Mouse (Mus musculus): Measurements from ENCODE around the gene Lrrc74b. TPM values are rescaled to one million over a fixed set of nuclear protein-coding genes. Genes with fewer than 3 reads are reported as not detected.

Gene Lrrc74b
- total and polyA plus RNA-seq, 3 experiments: 0.61 TPM; not detected in 2

DNA sequence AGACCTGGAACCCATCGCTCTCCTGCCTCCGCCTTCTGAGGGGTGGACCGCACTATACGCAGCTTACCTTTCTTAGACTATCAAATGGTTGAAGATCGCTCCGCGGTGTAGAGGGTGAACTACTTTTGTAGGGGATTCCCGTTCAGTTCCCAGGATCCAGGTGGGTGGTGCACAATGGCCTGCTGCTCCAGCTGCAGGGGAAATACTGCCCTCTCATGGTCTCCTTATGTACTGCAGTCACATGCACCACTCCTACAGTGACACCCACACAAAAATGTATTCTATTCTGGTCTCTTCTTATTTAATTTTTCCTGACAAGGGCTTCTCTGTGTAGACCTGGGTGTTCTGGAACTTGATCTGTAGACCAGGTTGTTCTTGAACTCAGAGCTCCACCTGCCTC is 22.0 kb upstream of the Lrrc74b start, which contains the start of gene Slc7a4:
TSS of gene Slc7a4 (minus strand) at position 151 of the 400 bp plus-strand sequence.
- Histone ChIP-seq H3K27ac (no peak within 1 kb of the TSS), H3K9ac (ENCODE audit: low read depth, low read length) (no peak within 1 kb of the TSS), H3K36me3 (ENCODE audit: control insufficient read depth, insufficient read depth, low read length) (no peaks in the 10 kb centered on the region), H3K79me2 (replicated peaks; ENCODE audit: control insufficient read depth, insufficient read depth, low read length) (no peaks in the 10 kb centered on the region), H3K4me3 (no peak within 1 kb of the TSS), H3K27me3 (ENCODE audit: control insufficient read depth, insufficient read depth, low read length) (no peaks in the 10 kb centered on the region), H3K4me1 (ENCODE audit: control insufficient read depth, insufficient read depth, low read length) (no peaks in the 10 kb centered on the region)
- no peak for DNase-seq
- intact Hi-C loops (cut with DNase I): no loop called here
- WGBS: 30% methylated on average over 8 of the region's 8 CpGs
- no peak for TF ChIP-seq EP300 (IDR thresholded peaks at IDR 0.05; ENCODE audit: insufficient read depth, low read depth, low read length)
- TF ChIP-seq POLR2A (IDR thresholded peaks at IDR 0.05; ENCODE audit: insufficient read depth, low read depth, low read length): no peak
- peak; percentile 55 for TF ChIP-seq CTCF (IDR thresholded peaks at IDR 0.05)

DNA sequence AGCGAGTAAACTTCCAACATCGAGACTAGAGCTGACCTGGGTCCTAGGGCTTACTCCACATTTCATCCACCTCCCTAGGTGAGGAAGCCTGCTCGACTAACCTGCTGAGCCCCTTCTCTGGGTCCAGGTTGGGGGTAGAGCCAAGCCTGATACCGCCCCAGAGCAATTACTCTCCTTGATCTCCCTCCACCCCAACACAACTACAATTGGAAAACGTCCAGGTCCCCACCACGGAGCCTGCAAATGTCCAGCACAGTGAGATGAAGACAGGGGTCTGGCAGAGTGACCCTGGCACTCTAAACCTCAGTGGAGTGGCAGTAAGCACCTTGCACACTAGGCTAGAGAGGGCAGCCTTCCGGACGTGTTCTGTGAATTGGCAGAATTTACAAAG is 15.8 kb upstream of the Lrrc74b start:
- DNase-seq: no peak
- intact Hi-C loops (cut with DNase I): no loop called here
- Histone ChIP-seq H3K36me3 (ENCODE audit: control insufficient read depth, insufficient read depth, low read length) (no peaks in the 10 kb centered on the region), H3K4me1 (ENCODE audit: control insufficient read depth, insufficient read depth, low read length) (0 out of 2 replicates have a peak, but pooled peaks cover 1% of the 10 kb centered on the region), H3K27me3 (ENCODE audit: control insufficient read depth, insufficient read depth, low read length) (no peaks in the 10 kb centered on the region), H3K79me2 (replicated peaks; ENCODE audit: control insufficient read depth, insufficient read depth, low read length) (no peaks in the 10 kb centered on the region), H3K27ac (no peak overlapping the region), H3K4me3 (peak overlapping the region; percentile 56), H3K9ac (ENCODE audit: low read depth, low read length) (no peak overlapping the region; the same call in 1 of the 2 replicates)
- TF ChIP-seq POLR2A (IDR thresholded peaks at IDR 0.05; ENCODE audit: insufficient read depth, low read depth, low read length) (no peak), CTCF (IDR thresholded peaks at IDR 0.05) (no peak), EP300 (IDR thresholded peaks at IDR 0.05; ENCODE audit: insufficient read depth, low read depth, low read length) (no peak)
- WGBS: 19% methylated on average over 8 of the region's 8 CpGs

DNA sequence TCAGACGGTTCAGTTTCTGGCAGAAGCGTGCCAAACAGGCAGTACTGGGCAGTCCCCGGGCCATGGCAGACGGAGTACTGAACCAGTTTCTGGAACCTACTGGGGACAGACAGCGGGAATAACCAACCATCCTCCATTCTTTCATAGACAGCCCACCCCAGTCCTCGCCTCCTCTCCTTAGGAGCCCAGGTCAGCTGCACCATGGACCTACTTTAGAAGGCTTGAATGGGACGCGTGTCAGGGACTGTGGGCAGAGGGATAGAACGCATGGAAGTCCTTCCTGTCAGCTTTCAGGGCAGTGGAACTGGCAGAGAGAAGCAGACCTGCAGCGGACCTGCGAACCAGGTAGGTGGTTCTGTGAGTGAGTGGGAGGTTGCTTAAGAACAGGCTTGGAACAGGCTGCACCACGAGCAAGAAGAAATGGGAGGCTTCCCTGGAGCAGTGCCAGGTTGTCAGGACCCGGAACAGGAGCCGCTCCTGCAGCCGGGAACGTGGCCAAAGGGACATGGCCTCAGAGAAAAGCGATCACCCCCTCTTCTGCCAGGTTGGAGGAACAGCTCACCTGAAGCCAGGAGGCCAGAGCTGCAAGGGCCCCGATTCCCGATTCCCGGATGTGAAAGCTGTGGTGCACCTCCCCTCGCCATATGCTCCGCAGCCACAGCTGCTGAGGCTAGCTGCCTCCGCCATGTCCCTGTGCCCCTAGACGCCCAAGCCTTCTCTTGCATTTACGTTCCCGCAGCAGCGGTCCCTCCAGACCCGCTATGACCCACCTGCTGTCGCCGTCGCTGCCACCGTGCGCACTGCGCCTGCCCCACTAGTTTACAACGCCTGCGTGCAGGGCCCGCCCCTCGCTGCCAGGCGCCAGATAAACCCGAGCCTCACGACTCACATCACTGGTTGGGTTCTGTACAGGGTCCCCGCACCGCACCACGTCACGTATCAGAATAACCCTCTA is 15.1 kb upstream of the Lrrc74b start:
- TF ChIP-seq EP300 (IDR thresholded peaks at IDR 0.05; ENCODE audit: insufficient read depth, low read depth, low read length) (no peak), POLR2A (IDR thresholded peaks at IDR 0.05; ENCODE audit: insufficient read depth, low read depth, low read length) (no peak), CTCF (IDR thresholded peaks at IDR 0.05) (no peak)
- H3K9ac ChIP-seq (ENCODE audit: low read depth, low read length): peak overlapping the region; percentile 49
- 0 out of 2 replicates have a peak, but pooled peaks cover 1% of the 10 kb centered on the region for H3K4me1 ChIP-seq (ENCODE audit: control insufficient read depth, insufficient read depth, low read length)
- intact Hi-C loops (cut with DNase I): no loop called here
- H3K27ac ChIP-seq: no peak overlapping the region
- H3K36me3 ChIP-seq (ENCODE audit: control insufficient read depth, insufficient read depth, low read length): no peaks in the 10 kb centered on the region
- H3K4me3 ChIP-seq: peak overlapping the region; percentile 56
- H3K27me3 ChIP-seq (ENCODE audit: control insufficient read depth, insufficient read depth, low read length): no peaks in the 10 kb centered on the region
- DNase-seq: peak; percentile 52 to 57
- WGBS: 13% methylated on average over 45 of the region's 45 CpGs
- H3K79me2 ChIP-seq (replicated peaks; ENCODE audit: control insufficient read depth, insufficient read depth, low read length): no peaks in the 10 kb centered on the region

GRCm38 (mm10) chr16:17566186-17566585 is 5.1 kb upstream of the Lrrc74b start:
- intact Hi-C loops (cut with DNase I): no loop called here
- DNase-seq: no peak
- 31% methylated on average over 4 of the region's 4 CpGs for WGBS

GRCm38 (mm10) chr16:17564771-17565170 is 3.7 kb upstream of the Lrrc74b start:
- TF ChIP-seq EP300 (IDR thresholded peaks at IDR 0.05; ENCODE audit: insufficient read depth, low read depth, low read length) (no peak), POLR2A (IDR thresholded peaks at IDR 0.05; ENCODE audit: insufficient read depth, low read depth, low read length) (no peak), CTCF (IDR thresholded peaks at IDR 0.05) (no peak)
- intact Hi-C loops (cut with DNase I): no loop called here
- 61% methylated on average over 3 of the region's 3 CpGs for WGBS
- no peaks in the 10 kb centered on the region for H3K36me3 ChIP-seq (ENCODE audit: control insufficient read depth, insufficient read depth, low read length)
- no peak for DNase-seq
- H3K4me1 ChIP-seq (ENCODE audit: control insufficient read depth, insufficient read depth, low read length): no peaks in the 10 kb centered on the region
- no peaks in the 10 kb centered on the region for H3K79me2 ChIP-seq (replicated peaks; ENCODE audit: control insufficient read depth, insufficient read depth, low read length)
- no peaks in the 10 kb centered on the region for H3K27me3 ChIP-seq (ENCODE audit: control insufficient read depth, insufficient read depth, low read length)
- no peak overlapping the region for H3K4me3 ChIP-seq
- no peak overlapping the region for H3K9ac ChIP-seq (ENCODE audit: low read depth, low read length)
- no peak overlapping the region for H3K27ac ChIP-seq

More at GRCm38 (mm10) chr16:17566186-17566585, 5.1 kb upstream of the Lrrc74b start:
- TF ChIP-seq EP300 (IDR thresholded peaks at IDR 0.05; ENCODE audit: insufficient read depth, low read depth, low read length) (no peak), POLR2A (IDR thresholded peaks at IDR 0.05; ENCODE audit: insufficient read depth, low read depth, low read length) (no peak), CTCF (IDR thresholded peaks at IDR 0.05) (no peak)
- Histone ChIP-seq H3K4me3 (no peak overlapping the region), H3K27ac (no peak overlapping the region), H3K79me2 (replicated peaks; ENCODE audit: control insufficient read depth, insufficient read depth, low read length) (no peaks in the 10 kb centered on the region), H3K4me1 (ENCODE audit: control insufficient read depth, insufficient read depth, low read length) (no peaks in the 10 kb centered on the region), H3K27me3 (ENCODE audit: control insufficient read depth, insufficient read depth, low read length) (no peaks in the 10 kb centered on the region), H3K36me3 (ENCODE audit: control insufficient read depth, insufficient read depth, low read length) (no peaks in the 10 kb centered on the region), H3K9ac (ENCODE audit: low read depth, low read length) (no peak overlapping the region)

DNA sequence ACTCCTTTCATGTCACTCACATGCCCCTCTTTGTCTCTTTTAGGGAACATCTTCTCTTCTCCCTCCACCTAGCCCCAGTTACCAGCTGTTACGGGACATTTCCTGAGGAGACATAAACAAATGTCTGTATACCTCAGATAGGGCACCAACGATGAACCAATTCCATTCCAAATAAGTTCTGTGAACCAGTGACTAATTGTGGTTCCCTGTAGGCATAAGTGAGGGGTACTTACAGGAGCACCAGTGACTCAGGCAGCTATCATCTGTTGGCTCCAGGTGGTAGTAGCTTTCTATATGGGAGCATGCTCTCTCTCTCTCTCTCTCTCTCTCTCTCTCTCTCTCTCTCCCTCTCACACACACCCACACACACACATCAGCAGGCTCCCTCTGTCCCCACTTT is 3.2 kb upstream of the Lrrc74b start:
- 42% methylated on average over 2 of the region's 2 CpGs for WGBS
- Histone ChIP-seq H3K4me1 (ENCODE audit: control insufficient read depth, insufficient read depth, low read length) (no peaks in the 10 kb centered on the region), H3K27me3 (ENCODE audit: control insufficient read depth, insufficient read depth, low read length) (no peaks in the 10 kb centered on the region), H3K4me3 (no peak overlapping the region), H3K9ac (ENCODE audit: low read depth, low read length) (no peak overlapping the region), H3K36me3 (ENCODE audit: control insufficient read depth, insufficient read depth, low read length) (no peaks in the 10 kb centered on the region), H3K27ac (no peak overlapping the region), H3K79me2 (replicated peaks; ENCODE audit: control insufficient read depth, insufficient read depth, low read length) (no peaks in the 10 kb centered on the region)
- no peak for TF ChIP-seq EP300 (IDR thresholded peaks at IDR 0.05; ENCODE audit: insufficient read depth, low read depth, low read length)
- no peak for TF ChIP-seq CTCF (IDR thresholded peaks at IDR 0.05)
- no peak for TF ChIP-seq POLR2A (IDR thresholded peaks at IDR 0.05; ENCODE audit: insufficient read depth, low read depth, low read length)
- intact Hi-C loops (cut with DNase I): no loop called here
- no peak for DNase-seq

Data from heart, adult 2 months (tissue).